Mouse (Mus musculus) Patski (cell line): Measurements from ENCODE around the gene Rmdn3. TPM values are rescaled to one million over a fixed set of nuclear protein-coding genes. Genes with fewer than 3 reads are reported as not detected.

Experiments
- ATAC-seq: fragments of 100-300 bp; one replicate; pipeline ENCODE4 v1.8.0; 2021
- CTCF ChIA-PET: fragments of 350-600 bp; sonication (Branson Sonifier 250); formaldehyde crosslinking; loops from one replicate; lab custom pipeline; 2022; ENCODE audit warnings: inconsistent platforms; lab: Charles Lee
- POLR2A ChIA-PET: fragments of 350-600 bp; sonication (Branson Sonifier 250); formaldehyde crosslinking; loops from one replicate; lab custom pipeline; 2022; ENCODE audit warnings: antibody characterized with exemption, inconsistent platforms; lab: Charles Lee
- DNase-seq: peaks from one replicate; pipeline ENCODE4 v3.0.0-alpha.2; 2011; ENCODE audit warnings: low read depth, low spot score
- H3K27me3 ChIP-seq: fragments of 371-371 bp; one replicate; pipeline ENCODE4 v1.5.1; 2021
- CTCF ChIP-seq: fragments of 100-300 bp; IDR thresholded peaks from one replicate; pipeline ENCODE4 v1.5.1; 2021
- in situ Hi-C: fragments of 300-500 bp; cut with MboI; formaldehyde crosslinking; loops from 3 replicates; pipeline ENCODE4 v1.11.1; 2018; ENCODE audit warnings: low pct_unique_long_range_greater_than_20kb, mixed read lengths
- polyA plus RNA-seq: library from polyadenylated mRNA; unstranded; gene quantifications from one replicate; pipeline ENCODE4 v1.2.3, GENCODE M21; 2021

The Rmdn3 gene
- polyA plus RNA-seq, 1 experiment from 2014 or later: 31.7 TPM

GRCm38 (mm10) chr2:119111060-119111459 is 45.8 kb downstream of the Rmdn3 start:
- no peak for TF ChIP-seq CTCF
- POLR2A ChIA-PET: no interaction called here
- in situ Hi-C loops: no loop called here
- ATAC-seq (no peak), DNase-seq (no peak)
- CTCF ChIA-PET: no interaction called here
- no peaks in the 10 kb centered on the region for H3K27me3 ChIP-seq

DNA sequence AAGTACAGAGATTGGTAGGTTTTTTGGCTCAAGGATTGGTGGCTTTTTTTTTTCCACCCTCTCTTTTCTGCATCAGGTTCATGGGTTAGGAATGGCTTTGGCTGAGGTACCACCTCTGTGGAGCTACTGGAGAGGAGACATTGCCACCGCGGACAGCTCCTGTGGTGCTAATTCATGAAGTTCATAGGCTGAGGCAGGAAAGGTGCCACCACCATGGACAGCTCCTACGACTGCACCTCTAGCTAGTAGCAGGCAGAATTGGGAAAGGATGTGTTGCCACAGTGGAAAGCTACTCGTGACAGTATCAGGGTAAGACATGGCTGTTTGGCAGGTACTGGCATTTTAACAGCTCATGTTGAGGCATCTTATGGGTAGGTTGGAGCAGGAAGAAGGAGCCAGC is 48.3 kb downstream of the Rmdn3 start:
- CTCF ChIA-PET: interaction anchor here (1.1 to 2.1 kb wide), 2 partner anchors 8 to 81 kb away, joined by 3 to 6 read pairs; no protein-coding TSS in a partner anchor
- in situ Hi-C loops: no loop called here
- POLR2A ChIA-PET: no interaction called here
- peak; percentile 15 for DNase-seq
- no peaks in the 10 kb centered on the region for H3K27me3 ChIP-seq
- no peak for TF ChIP-seq CTCF
- no peak for ATAC-seq

GRCm38 (mm10) chr2:119106583-119106982 is 50.3 kb downstream of the Rmdn3 start:
- ChIA-PET POLR2A (no interaction called here), CTCF (interaction anchor here (1.0 kb wide), 1 partner anchor 83 kb away, joined by 7 read pairs; no protein-coding TSS in a partner anchor)
- DNase-seq: no peak
- no peak for ATAC-seq
- H3K27me3 ChIP-seq: no peaks in the 10 kb centered on the region
- in situ Hi-C loops: no loop called here
- no peak for TF ChIP-seq CTCF

DNA sequence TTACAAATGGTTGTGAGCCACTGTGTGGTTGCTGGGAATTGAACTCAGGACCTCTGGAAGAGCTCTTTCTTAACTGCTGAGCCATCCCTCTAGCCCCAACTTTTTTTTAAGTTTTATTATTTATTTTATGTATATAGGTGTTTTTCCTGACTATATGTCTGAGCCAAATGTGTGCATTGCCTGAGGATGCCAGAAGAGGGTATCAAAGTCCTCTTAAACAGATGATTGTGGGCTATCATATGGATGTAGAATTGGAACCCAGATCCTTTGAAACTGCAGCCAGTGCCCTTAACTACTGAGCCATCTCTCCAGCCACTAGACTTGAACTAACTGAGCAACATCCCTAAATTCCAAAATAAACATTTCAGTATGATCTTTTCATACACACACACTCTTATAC is 55.3 kb downstream of the Rmdn3 start:
- ATAC-seq: no peak
- no peaks in the 10 kb centered on the region for H3K27me3 ChIP-seq
- DNase-seq: no peak
- CTCF ChIA-PET: interaction anchor here (0.7 to 2.1 kb wide), 5 partner anchors 14 to 87 kb away, joined by 3 to 7 read pairs (median 4); no protein-coding TSS in a partner anchor
- POLR2A ChIA-PET: no interaction called here
- TF ChIP-seq CTCF: peak; percentile 65
- in situ Hi-C loops: loop anchor here (5.0 kb wide), 1 partner anchor 86 kb away; no protein-coding TSS in a partner anchor

Other genes with a start within 250 kb of the Rmdn3 start
- gene Chst14, start 230.5 kb downstream of the Rmdn3 start, polyA plus RNA-seq: 32.3 TPM
- 26.6 TPM for gene Ccdc32, start 127.6 kb downstream of the Rmdn3 start, polyA plus RNA-seq
- gene Rpusd2, start 122.2 kb downstream of the Rmdn3 start, polyA plus RNA-seq: 5.2 TPM
- gene Knl1, start 109.9 kb downstream of the Rmdn3 start, polyA plus RNA-seq: 9.3 TPM
- gene Rad51, start 44.2 kb downstream of the Rmdn3 start, polyA plus RNA-seq: 24.6 TPM
- 27.5 TPM for gene Gchfr, start 10.7 kb upstream of the Rmdn3 start, polyA plus RNA-seq
- 6.4 TPM for gene Gm14137, start 17.5 kb upstream of the Rmdn3 start, polyA plus RNA-seq
- 40.4 TPM for gene Zfyve19, start 51.6 kb upstream of the Rmdn3 start, polyA plus RNA-seq
- 18.6 TPM for gene Dnajc17, start 51.8 kb upstream of the Rmdn3 start, polyA plus RNA-seq
- not detected for gene Ppp1r14d, start 72.9 kb upstream of the Rmdn3 start, polyA plus RNA-seq
- gene Spint1, start 80.3 kb upstream of the Rmdn3 start, polyA plus RNA-seq: 4.5 TPM
- gene Rhov, start 114.2 kb upstream of the Rmdn3 start, polyA plus RNA-seq: 2.2 TPM
- gene Vps18, start 131.7 kb upstream of the Rmdn3 start, polyA plus RNA-seq: 25.3 TPM
- 3.2 TPM for gene Dll4, start 168.8 kb upstream of the Rmdn3 start, polyA plus RNA-seq
- gene Chac1, start 194.2 kb upstream of the Rmdn3 start, polyA plus RNA-seq: 34.2 TPM